Mouse (Mus musculus): ENCODE measurements around the gene Hoxa9.
A peak's percentile ranks its signal among the peaks of the same experiment; 100 is the strongest.

Gene Hoxa9

DNA sequence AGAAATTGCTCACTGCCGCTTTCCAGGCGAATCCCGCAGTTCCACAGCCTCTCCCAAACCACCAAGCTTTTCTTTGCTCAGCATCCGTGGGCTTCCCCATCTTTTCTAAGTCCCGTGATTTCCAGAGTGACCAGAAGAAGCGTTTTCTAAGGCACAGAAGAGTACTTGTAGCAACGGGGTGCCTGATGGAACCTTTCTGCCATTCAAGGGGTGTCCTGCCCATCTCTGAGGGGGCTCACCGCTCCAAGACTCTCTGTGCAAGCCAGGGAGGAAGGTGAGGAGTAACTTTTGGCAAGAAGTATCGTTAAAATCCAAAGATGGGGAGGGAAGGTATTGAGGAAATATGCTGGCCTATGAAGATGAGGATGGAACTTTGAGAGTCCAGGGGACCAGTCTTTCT is 53.1 kb downstream of the Hoxa9 start:
- peak in 1 of 2 experiments; percentile 20 for DNase-seq

DNA sequence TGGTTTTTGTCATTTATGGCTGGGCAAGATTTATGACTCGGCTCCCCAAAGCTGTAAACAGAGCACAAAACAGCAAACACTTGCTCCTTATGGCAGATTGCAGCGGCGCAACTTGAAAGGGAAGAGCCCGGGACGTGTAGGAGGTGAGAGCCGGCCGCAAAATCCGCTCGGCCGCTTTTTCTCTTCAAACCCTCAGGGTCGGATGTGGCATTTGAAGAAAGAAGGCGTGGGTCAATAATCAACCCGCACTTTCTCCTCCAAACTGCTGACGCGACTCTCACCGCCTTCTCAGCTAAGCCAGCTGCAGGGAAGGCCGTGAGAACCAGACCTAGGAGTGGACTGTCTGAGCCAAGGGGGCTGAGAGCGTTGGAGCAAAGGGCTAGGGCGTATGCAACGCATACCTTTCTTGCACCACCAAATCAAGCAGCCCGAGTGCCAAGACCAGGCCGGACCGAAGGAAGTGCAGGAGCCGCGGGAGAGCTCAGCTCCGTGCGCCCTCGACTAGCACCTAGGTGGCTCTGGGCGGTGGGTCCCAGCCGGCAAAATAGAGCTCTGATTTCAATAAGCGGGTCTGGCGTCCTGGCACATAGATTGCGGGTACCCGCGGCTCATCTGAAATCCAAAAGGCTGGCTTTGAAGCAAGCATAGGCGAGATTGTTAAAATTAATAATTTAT is 53.7 kb downstream of the Hoxa9 start, which contains the start of gene 5730596B20Rik:
Gene 5730596B20Rik, plus strand, starts transcription at position 438 of the 675 bp plus-strand sequence.
- DNase-seq, result peak; percentile 54 to 64

DNA sequence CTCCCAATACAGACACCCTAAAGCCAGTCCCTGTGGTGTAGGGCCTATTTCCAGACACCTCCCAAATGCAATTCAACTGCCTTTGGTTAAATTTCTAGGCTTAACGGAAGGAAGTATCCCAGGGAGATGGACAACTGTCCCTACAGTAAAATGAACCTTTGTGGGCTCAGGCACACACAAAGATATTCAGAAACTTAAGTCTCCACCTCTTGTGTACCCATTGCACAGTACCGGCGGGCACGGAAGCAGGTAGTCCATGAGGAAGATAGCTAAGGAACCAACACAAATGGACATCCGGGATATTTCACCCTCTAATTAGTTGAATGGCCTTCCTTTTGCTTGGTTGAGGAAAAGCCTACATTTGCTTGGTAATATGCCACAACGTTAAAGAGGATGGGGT is 54.5 kb downstream of the Hoxa9 start:
- peak in 1 of 2 experiments; percentile 18 for DNase-seq

DNA sequence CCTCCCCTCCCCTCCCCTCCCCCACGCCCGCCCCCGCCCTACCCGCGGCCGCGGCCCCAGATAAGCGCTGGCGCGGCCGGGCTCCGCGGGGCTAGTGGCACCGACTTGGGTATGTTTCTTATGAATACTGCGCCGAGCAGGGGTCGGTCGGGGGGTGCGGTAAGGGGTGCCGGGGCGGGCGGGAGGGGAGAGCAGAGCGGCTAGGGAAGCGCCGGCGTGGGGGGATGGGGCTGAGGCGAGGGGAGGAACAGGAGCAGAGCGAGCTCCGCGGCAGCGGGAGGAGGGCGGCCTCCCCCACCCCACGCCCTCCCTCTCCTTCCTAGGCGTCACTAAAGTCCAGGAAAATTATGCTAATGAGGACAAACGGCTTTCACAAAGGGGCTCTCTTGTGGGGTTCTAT is 55.0 kb downstream of the Hoxa9 start:
- peak; percentile 78 to 84 for DNase-seq

DNA sequence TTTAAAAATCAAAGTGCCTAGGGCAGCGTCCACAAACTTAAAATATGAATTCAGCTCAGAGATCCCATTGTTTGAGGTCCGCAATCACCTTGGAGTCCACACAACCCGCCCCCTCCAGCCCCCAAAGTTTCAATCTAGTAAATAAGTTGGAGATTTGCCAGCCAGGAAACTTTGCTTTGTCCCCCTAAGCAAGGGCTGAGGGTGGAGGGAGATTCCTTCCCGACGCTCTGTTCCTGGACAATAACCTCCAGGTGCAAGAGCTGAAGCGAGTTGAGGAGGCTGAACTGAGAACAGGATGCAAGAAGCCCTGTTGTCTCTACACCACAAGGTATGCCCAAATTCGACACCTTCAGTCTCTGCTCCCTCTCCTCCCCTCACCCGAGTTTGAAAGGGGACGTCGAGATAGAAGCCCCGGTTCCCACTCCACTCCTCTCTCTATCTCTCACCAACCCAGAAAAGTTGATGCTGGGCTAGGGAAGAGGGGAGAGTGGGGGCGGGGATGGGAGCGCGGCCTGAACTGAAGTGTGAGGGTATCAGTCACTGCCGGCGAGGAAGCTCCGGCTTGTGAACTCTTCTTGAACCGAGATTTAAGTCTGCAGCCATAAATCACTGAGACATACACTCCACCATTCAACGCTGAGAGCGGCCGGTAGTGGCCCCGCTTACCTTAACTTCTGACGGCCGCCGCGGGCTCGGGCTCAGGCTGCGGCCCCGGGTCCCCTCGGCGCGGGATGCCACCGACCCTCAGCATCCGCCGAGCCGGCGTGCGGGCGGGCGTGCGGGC is 55.7 kb downstream of the Hoxa9 start:
- peak; percentile 71 to 80 for DNase-seq

DNA sequence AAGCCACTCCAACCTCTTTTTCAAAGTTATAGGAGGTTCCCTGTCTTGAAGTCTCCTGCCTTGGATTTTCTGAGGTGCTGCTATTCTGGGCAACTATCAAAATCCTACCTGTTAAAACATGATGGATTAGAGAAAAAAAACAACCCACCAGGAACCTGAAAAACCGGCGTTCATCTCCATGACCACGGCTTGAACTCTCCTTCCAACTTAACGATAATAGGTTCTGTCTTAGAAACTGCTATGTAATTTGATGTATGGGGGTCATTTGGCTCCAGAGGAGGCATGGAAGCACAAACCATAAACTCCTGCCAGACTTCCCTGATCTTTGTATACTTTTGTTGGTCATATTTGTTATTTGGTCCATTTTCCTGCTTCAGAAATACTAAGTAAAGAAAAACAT is 57.2 kb downstream of the Hoxa9 start:
- no peak for DNase-seq
